Mouse (Mus musculus): ENCODE measurements at regions not wholly inside any gene's neighbourhood (a gene's known extent, or its start where the extent isn't known, plus 50 kb on each side); places are given as distances from the start of the nearest gene placed in this dataset.

GRCm38 (mm10) chr15:93648646-93649045 is 53.0 kb upstream of the Prickle1 start:
- TF ChIP-seq CTCF (IDR thresholded peaks at IDR 0.05 in 2 of 3, conservative IDR thresholded peaks at IDR 0.05 in 1 of 3; ENCODE audit: control insufficient read depth in 1 of 3, insufficient read depth in 1 of 3, low read depth in 2 of 3, low read length in 3 of 3, poor library complexity in 1 of 3, severe bottlenecking in 1 of 3) = no peak
- TF ChIP-seq EP300 (IDR thresholded peaks at IDR 0.05; ENCODE audit: low read depth in 1 of 2, low read length in 2 of 2) = no peak
- TF ChIP-seq TBP (IDR thresholded peaks at IDR 0.05; ENCODE audit: low read depth, low read length) = no peak
- no peak for TF ChIP-seq MAFK (IDR thresholded peaks at IDR 0.05; ENCODE audit: borderline replicate concordance, low read depth, low read length)
- TF ChIP-seq ZC3H11A (IDR thresholded peaks at IDR 0.05; ENCODE audit: low read depth, low read length) = no peak
- no peak for TF ChIP-seq GABPA (IDR thresholded peaks at IDR 0.05; ENCODE audit: low read depth, low read length)
- no peak for TF ChIP-seq ZMIZ1 (IDR thresholded peaks at IDR 0.05; ENCODE audit: low read depth, low read length)
